Mouse (Mus musculus) lung, embryonic 15.5 days (tissue): ENCODE results near the gene Dnah10. TPM values are rescaled to one million over a fixed set of nuclear protein-coding genes. Genes with fewer than 3 reads are reported as not detected.

ENCODE experiments used
- ATAC-seq: fragments of 200-750 bp; cut with Nextera tagmentation; 2 replicates; pipeline ENCODE4 v1.8.0; 2017; ENCODE audit warnings: moderate number of reproducible peaks, borderline replicate concordance; ENCODE audit not compliant: low FRiP score, low TSS enrichment; ENCODE audit errors: extremely low read depth
- H3K27ac ChIP-seq: fragments of 300-500 bp; sonication (generic); 2 replicates; pipeline ENCODE4 v1.5.1; 2015; ENCODE audit warnings: moderate library complexity, mild to moderate bottlenecking, inconsistent platforms
- H3K27me3 ChIP-seq: fragments of 300-500 bp; sonication (generic); 2 replicates; pipeline ENCODE4 v1.6.1; 2015; ENCODE audit warnings: inconsistent platforms
- H3K36me3 ChIP-seq: fragments of 300-500 bp; sonication (generic); 2 replicates; pipeline ENCODE4 v1.6.1; 2015; ENCODE audit warnings: inconsistent platforms
- H3K4me1 ChIP-seq: fragments of 300-500 bp; sonication (generic); 2 replicates; pipeline ENCODE4 v1.6.1; 2015; ENCODE audit warnings: inconsistent platforms
- H3K4me2 ChIP-seq: fragments of 300-500 bp; sonication (generic); 2 replicates; pipeline ENCODE4 v1.6.1; 2015; ENCODE audit warnings: inconsistent platforms, mild to moderate bottlenecking, moderate library complexity
- H3K4me3 ChIP-seq: fragments of 300-500 bp; sonication (generic); 2 replicates; pipeline ENCODE4 v1.5.1; 2015; ENCODE audit warnings: mild to moderate bottlenecking, inconsistent platforms
- H3K9ac ChIP-seq: fragments of 300-500 bp; sonication (generic); 2 replicates; pipeline ENCODE4 v1.6.1; 2015; ENCODE audit warnings: inconsistent platforms
- H3K9me3 ChIP-seq: fragments of 300-500 bp; sonication (generic); 2 replicates; pipeline ENCODE4 v1.6.1; 2016; ENCODE audit warnings: inconsistent platforms
- WGBS: fragments of 180-500 bp; shearing (Covaris S2); methylation state at CpG from one replicate; pipeline ENCODE4 v1.1.7; 2015; 5-methylcytosine and 5-hydroxymethylcytosine counted together
- polyA plus RNA-seq: library from polyadenylated mRNA; unstranded; fragments of >200 nt; fragmentation: Nextera tagmentation; extraction: Ambion mirVana; gene quantifications from 2 replicates; pipeline ENCODE4 v1.2.1, GENCODE M21; 2015

Dnah10 gene
- polyA plus RNA-seq, 1 experiment from 2014 or later = 0.41 TPM

GRCm38 (mm10) chr5:124814797-124815196 lies 89.9 kb downstream of the Dnah10 start:
- H3K4me3 ChIP-seq = no peak overlapping the region
- no peak overlapping the region for H3K9ac ChIP-seq
- no peak overlapping the region for H3K4me2 ChIP-seq
- H3K27me3 ChIP-seq = no peaks in the 10 kb centered on the region
- no peaks in the 10 kb centered on the region for H3K36me3 ChIP-seq
- ATAC-seq = no peak
- H3K27ac ChIP-seq = no peak overlapping the region
- 59% methylated on average over 5 of the region's 5 CpGs for WGBS
- no peaks in the 10 kb centered on the region for H3K4me1 ChIP-seq
- H3K9me3 ChIP-seq = no peaks in the 10 kb centered on the region

- WGBS = 69% methylated on average over 15 of the region's 15 CpGs
- Histone ChIP-seq H3K27ac (no peak overlapping the region), H3K27me3 (no peaks in the 10 kb centered on the region), H3K4me1 (no peaks in the 10 kb centered on the region), H3K9ac (no peak overlapping the region), H3K4me2 (no peak overlapping the region), H3K9me3 (no peaks in the 10 kb centered on the region), H3K36me3 (no peaks in the 10 kb centered on the region), H3K4me3 (no peak overlapping the region)
- ATAC-seq = no peak
Observed at GRCm38 (mm10) chr5:124817050-124817449, 92.2 kb downstream of the Dnah10 start.

- H3K27me3 ChIP-seq = no peaks in the 10 kb centered on the region
- H3K9me3 ChIP-seq = no peaks in the 10 kb centered on the region
- no peak for ATAC-seq
- H3K9ac ChIP-seq = no peak overlapping the region
- no peaks in the 10 kb centered on the region for H3K4me1 ChIP-seq
- no peak overlapping the region for H3K4me2 ChIP-seq
- H3K4me3 ChIP-seq = no peak overlapping the region
- WGBS = 68% methylated on average over 18 of the region's 18 CpGs
- no peak overlapping the region for H3K27ac ChIP-seq
- H3K36me3 ChIP-seq = no peaks in the 10 kb centered on the region
Observed at GRCm38 (mm10) chr5:124822128-124822894, 97.4 kb downstream of the Dnah10 start.

- no peak overlapping the region for H3K4me2 ChIP-seq
- no peak overlapping the region for H3K4me3 ChIP-seq
- H3K9ac ChIP-seq = no peak overlapping the region
- H3K4me1 ChIP-seq = no peaks in the 10 kb centered on the region
- 86% methylated on average over 12 of the region's 12 CpGs for WGBS
- H3K36me3 ChIP-seq = no peaks in the 10 kb centered on the region
- no peak for ATAC-seq
- no peaks in the 10 kb centered on the region for H3K27me3 ChIP-seq
- H3K9me3 ChIP-seq = no peaks in the 10 kb centered on the region
- H3K27ac ChIP-seq = no peak overlapping the region
Observed at GRCm38 (mm10) chr5:124830331-124830730, 105.4 kb downstream of the Dnah10 start.

- H3K27me3 ChIP-seq = no peaks in the 10 kb centered on the region
- no peak overlapping the region for H3K4me2 ChIP-seq
- H3K4me1 ChIP-seq = no peaks in the 10 kb centered on the region
- H3K36me3 ChIP-seq = no peaks in the 10 kb centered on the region
- 91% methylated on average over 15 of the region's 15 CpGs for WGBS
- no peaks in the 10 kb centered on the region for H3K9me3 ChIP-seq
- H3K27ac ChIP-seq = no peak overlapping the region
- no peak for ATAC-seq
- H3K4me3 ChIP-seq = no peak overlapping the region
- H3K9ac ChIP-seq = no peak overlapping the region
Observed at GRCm38 (mm10) chr5:124835218-124835617, 110.3 kb downstream of the Dnah10 start.

- H3K4me2 ChIP-seq = no peak overlapping the region
- H3K36me3 ChIP-seq = no peaks in the 10 kb centered on the region
- no peak overlapping the region for H3K9ac ChIP-seq
- no peaks in the 10 kb centered on the region for H3K9me3 ChIP-seq
- no peaks in the 10 kb centered on the region for H3K4me1 ChIP-seq
- 82% methylated on average over 10 of the region's 10 CpGs for WGBS
- no peak overlapping the region for H3K27ac ChIP-seq
- no peaks in the 10 kb centered on the region for H3K27me3 ChIP-seq
- no peak for ATAC-seq
- H3K4me3 ChIP-seq = no peak overlapping the region
Observed at GRCm38 (mm10) chr5:124836075-124836474, 111.2 kb downstream of the Dnah10 start.

- Histone ChIP-seq H3K9ac (no peak overlapping the region), H3K4me1 (no peaks in the 10 kb centered on the region), H3K36me3 (no peaks in the 10 kb centered on the region), H3K27ac (no peak overlapping the region), H3K4me3 (no peak overlapping the region), H3K4me2 (no peak overlapping the region), H3K9me3 (no peaks in the 10 kb centered on the region), H3K27me3 (no peaks in the 10 kb centered on the region)
- no peak for ATAC-seq
- 55% methylated on average over 4 of the region's 4 CpGs for WGBS
Observed at GRCm38 (mm10) chr5:124836621-124837020, 111.7 kb downstream of the Dnah10 start.

GRCm38 (mm10) chr5:124840202-124840601 lies 115.3 kb downstream of the Dnah10 start:
- Histone ChIP-seq H3K4me2 (no peak overlapping the region), H3K27me3 (no peaks in the 10 kb centered on the region), H3K36me3 (no peaks in the 10 kb centered on the region), H3K4me3 (no peak overlapping the region), H3K27ac (no peak overlapping the region), H3K9ac (no peak overlapping the region), H3K9me3 (no peaks in the 10 kb centered on the region), H3K4me1 (no peaks in the 10 kb centered on the region)
- no peak for ATAC-seq
- 67% methylated on average over 7 of the region's 7 CpGs for WGBS

- WGBS = 77% methylated on average over 2 of the region's 2 CpGs
- no peaks in the 10 kb centered on the region for H3K9me3 ChIP-seq
- no peak for ATAC-seq
- H3K27me3 ChIP-seq = no peaks in the 10 kb centered on the region
- H3K9ac ChIP-seq = no peak overlapping the region
- no peak overlapping the region for H3K4me2 ChIP-seq
- no peak overlapping the region for H3K4me3 ChIP-seq
- no peaks in the 10 kb centered on the region for H3K36me3 ChIP-seq
- H3K27ac ChIP-seq = no peak overlapping the region
- H3K4me1 ChIP-seq = no peaks in the 10 kb centered on the region
Observed at GRCm38 (mm10) chr5:124840669-124841068, 115.8 kb downstream of the Dnah10 start.

- Histone ChIP-seq H3K9ac (no peak overlapping the region), H3K9me3 (no peaks in the 10 kb centered on the region), H3K4me1 (no peaks in the 10 kb centered on the region), H3K4me3 (no peak overlapping the region), H3K4me2 (no peak overlapping the region), H3K36me3 (no peaks in the 10 kb centered on the region), H3K27me3 (no peaks in the 10 kb centered on the region), H3K27ac (no peak overlapping the region)
- no peak for ATAC-seq
- 75% methylated on average over 8 of the region's 8 CpGs for WGBS
Observed at GRCm38 (mm10) chr5:124843386-124843785, 118.5 kb downstream of the Dnah10 start.

- H3K4me3 ChIP-seq = no peak overlapping the region
- H3K9ac ChIP-seq = no peak overlapping the region
- H3K4me1 ChIP-seq = no peaks in the 10 kb centered on the region
- H3K36me3 ChIP-seq = no peaks in the 10 kb centered on the region
- no peak overlapping the region for H3K4me2 ChIP-seq
- no peaks in the 10 kb centered on the region for H3K27me3 ChIP-seq
- H3K27ac ChIP-seq = no peak overlapping the region
- WGBS = 48% methylated on average over 4 of the region's 4 CpGs
- no peaks in the 10 kb centered on the region for H3K9me3 ChIP-seq
- ATAC-seq = no peak
Observed at GRCm38 (mm10) chr5:124844929-124845328, 120.0 kb downstream of the Dnah10 start.

GRCm38 (mm10) chr5:124847014-124847413 lies 122.1 kb downstream of the Dnah10 start:
- no peak overlapping the region for H3K4me2 ChIP-seq
- ATAC-seq = no peak
- H3K4me3 ChIP-seq = no peak overlapping the region
- H3K27ac ChIP-seq = no peak overlapping the region
- WGBS = 68% methylated on average over 1 of the region's 1 CpGs
- H3K4me1 ChIP-seq = peaks cover 4% of the 10 kb centered on the region
- H3K27me3 ChIP-seq = no peaks in the 10 kb centered on the region
- no peaks in the 10 kb centered on the region for H3K9me3 ChIP-seq
- no peaks in the 10 kb centered on the region for H3K36me3 ChIP-seq
- no peak overlapping the region for H3K9ac ChIP-seq

- no peak for ATAC-seq
- Histone ChIP-seq H3K4me2 (no peak overlapping the region), H3K36me3 (no peaks in the 10 kb centered on the region), H3K9me3 (no peaks in the 10 kb centered on the region), H3K4me3 (no peak overlapping the region), H3K4me1 (peaks cover 14% of the 10 kb centered on the region), H3K9ac (no peak overlapping the region), H3K27me3 (no peaks in the 10 kb centered on the region), H3K27ac (no peak overlapping the region)
- WGBS = 78% methylated on average over 3 of the region's 3 CpGs
Observed at GRCm38 (mm10) chr5:124848994-124849393, 124.1 kb downstream of the Dnah10 start.
